Comparison of ENCODE assay signal across 7 mouse cellular contexts in the genomic region with DNA sequence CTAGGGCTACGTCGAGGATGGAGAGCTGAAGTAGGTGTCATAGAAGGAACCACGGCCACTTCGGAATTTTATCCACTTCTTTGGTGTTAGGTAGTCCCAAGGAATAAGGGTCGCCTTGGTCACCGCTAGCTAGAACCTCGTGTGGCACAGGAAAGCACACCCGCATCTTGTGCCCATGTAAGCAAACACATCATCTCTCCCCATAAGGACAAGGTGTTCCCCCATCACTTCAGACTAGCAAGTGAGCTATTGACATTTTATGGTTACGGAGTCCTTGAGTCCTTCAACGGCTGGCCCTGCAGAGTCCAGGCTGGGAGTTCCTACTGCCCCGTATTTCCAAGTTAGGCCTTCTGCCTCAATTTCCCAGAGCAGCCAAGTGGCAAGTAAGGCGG. TPM values are rescaled to one million over a fixed set of nuclear protein-coding genes. Genes with fewer than 3 reads are reported as not detected.
A peak's percentile ranks its signal among the peaks of the same experiment; 100 is the strongest.
DNase-seq lines count a peak whose midpoint lies in the region; ATAC-seq and TF ChIP-seq lines count a peak whose summit lies in the region.

No protein-coding gene starts in this region.

- TF ChIP-seq CTCF in spleen, adult 2 months (IDR thresholded peaks at IDR 0.05; ENCODE audit: extremely low read depth, insufficient read depth, insufficient read length, insufficient replicate concordance): no peak

- H3K27me3 ChIP-seq in spleen, adult 2 months (ENCODE audit: control insufficient read depth, insufficient read depth, low read length): no peaks in the 10 kb centered on the region
- H3K27me3 ChIP-seq in forebrain, embryonic 13.5 days: peaks cover 26% of the 10 kb centered on the region
- H3K27me3 ChIP-seq in liver, embryonic 12.5 days (replicated peaks): peaks cover 58% of the 10 kb centered on the region

- WGBS in spleen, adult 2 months: 47% methylated on average over 12 of the region's 12 CpGs
- 60% methylated on average over 12 of the region's 12 CpGs for WGBS in forebrain, embryonic 13.5 days
- 47% methylated on average over 12 of the region's 12 CpGs for WGBS in liver, embryonic 12.5 days (ENCODE audit: insufficient replicate concordance)

- no peak overlapping the region for H3K9ac ChIP-seq in forebrain, embryonic 13.5 days
- no peak overlapping the region for H3K9ac ChIP-seq in liver, embryonic 12.5 days

- H3K27ac ChIP-seq in spleen, adult 2 months (ENCODE audit: insufficient read depth, low read length): peak overlapping the region; percentile 90
- no peak overlapping the region for H3K27ac ChIP-seq in forebrain, embryonic 13.5 days
- H3K27ac ChIP-seq in liver, embryonic 12.5 days: no peak overlapping the region

- no peak for ATAC-seq in forebrain, embryonic 13.5 days
- no peak for ATAC-seq in liver, embryonic 12.5 days
- ATAC-seq in inflammation-experienced regulatory T-cells, adult 6 months: no peak

- H3K4me1 ChIP-seq in spleen, adult 2 months (ENCODE audit: control insufficient read depth, insufficient read depth, insufficient read length): peaks cover 29% of the 10 kb centered on the region; the same call in 1 of the 2 replicates
- H3K4me1 ChIP-seq in forebrain, embryonic 13.5 days: peaks cover 13% of the 10 kb centered on the region; the same call in 1 of the 2 replicates
- H3K4me1 ChIP-seq in liver, embryonic 12.5 days: peaks cover 26% of the 10 kb centered on the region

- H3K36me3 ChIP-seq in spleen, adult 2 months (ENCODE audit: control insufficient read depth, insufficient read depth, low read length): peaks cover 25% of the 10 kb centered on the region
- no peaks in the 10 kb centered on the region; the same call in 1 of the 2 replicates for H3K36me3 ChIP-seq in forebrain, embryonic 13.5 days (ENCODE audit: poor library complexity, severe bottlenecking)
- H3K36me3 ChIP-seq in liver, embryonic 12.5 days: peaks cover 5% of the 10 kb centered on the region; the same call in 1 of the 2 replicates

- TF ChIP-seq POLR2A in spleen, adult 2 months (IDR thresholded peaks at IDR 0.05; ENCODE audit: low read depth, low read length): no peak

- no peak for DNase-seq in spleen, adult 2 months (ENCODE audit: low read depth in 1 of 2, low spot score in 2 of 2)
- no peak for DNase-seq in spleen, postnatal 14 days (ENCODE audit: low spot score in 2 of 2)
- DNase-seq in embryo, embryonic 10 days (ENCODE audit: low spot score): no peak
- DNase-seq in cerebellum, postnatal 36 days: no peak

- peak overlapping the region; percentile 98 for H3K4me2 ChIP-seq in forebrain, embryonic 13.5 days
- peak overlapping the region; percentile 79 for H3K4me2 ChIP-seq in liver, embryonic 12.5 days

- peak overlapping the region; percentile 56 for H3K4me3 ChIP-seq in spleen, adult 2 months (ENCODE audit: extremely low read depth, insufficient read depth, insufficient read length)
- H3K4me3 ChIP-seq in forebrain, embryonic 13.5 days: peak overlapping the region; percentile 74
- peak overlapping the region; percentile 61 for H3K4me3 ChIP-seq in liver, embryonic 12.5 days

- no peaks in the 10 kb centered on the region for H3K9me3 ChIP-seq in forebrain, embryonic 13.5 days (replicated peaks)
- H3K9me3 ChIP-seq in liver, embryonic 12.5 days (replicated peaks): no peaks in the 10 kb centered on the region

RNA-seq across cellular contexts. Expression of a gene that starts 0.6 kb away (rescaled TPM):
- 111 and 222 TPM in 2 replicates for polyA plus RNA-seq in spleen, adult 2 months (2012; rRNA removed)
- 2.6 and 2.7 TPM in 2 replicates for polyA plus RNA-seq in forebrain, embryonic 13.5 days (2015; fragmentation: Nextera tagmentation; extraction: Ambion mirVana)
- 7.3 and 7.5 TPM in 2 replicates for polyA plus RNA-seq in liver, embryonic 12.5 days (2016; fragmentation: Nextera tagmentation; extraction: Ambion mirVana)
- polyA plus RNA-seq in inflammation-experienced regulatory T-cells, adult 6 months (2017; shearing (Covaris generic)): 100 to 1,000 TPM; 273 to 355 (median 291) TPM

RNA-seq across cellular contexts. Expression of a gene that starts 3.8 kb away (rescaled TPM):
- polyA plus RNA-seq in spleen, adult 2 months (2012; rRNA removed): 1.2 TPM in 2 replicates
- not detected in 2 replicates for polyA plus RNA-seq in forebrain, embryonic 13.5 days (2015; fragmentation: Nextera tagmentation; extraction: Ambion mirVana)
- polyA plus RNA-seq in liver, embryonic 12.5 days (2016; fragmentation: Nextera tagmentation; extraction: Ambion mirVana): 0.13 TPM in 1 of 2 replicates, not detected in the other
- 1 to 10 TPM; 5.6 to 9.0 (median 6.7) TPM for polyA plus RNA-seq in inflammation-experienced regulatory T-cells, adult 6 months (2017; shearing (Covaris generic))

RNA-seq across cellular contexts. Expression of a gene that starts 48.6 kb away (rescaled TPM):
- not detected in 2 replicates for polyA plus RNA-seq in spleen, adult 2 months (2012; rRNA removed)
- polyA plus RNA-seq in forebrain, embryonic 13.5 days (2015; fragmentation: Nextera tagmentation; extraction: Ambion mirVana): not detected in 2 replicates
- polyA plus RNA-seq in liver, embryonic 12.5 days (2016; fragmentation: Nextera tagmentation; extraction: Ambion mirVana): not detected in 2 replicates
- polyA plus RNA-seq in inflammation-experienced regulatory T-cells, adult 6 months (2017; shearing (Covaris generic)): not detected

Comparison
In these comparisons a context has a peak if more than half of its experiments do, and no peak if none do; other contexts are left out.
1. RNA of a gene that starts 0.6 kb away (polyA plus RNA-seq): 273 to 355 TPM in inflammation-experienced regulatory T-cells, adult 6 months and 111 to 222 TPM in spleen, adult 2 months; 7.3 to 7.5 TPM in liver, embryonic 12.5 days and 2.6 to 2.7 TPM in forebrain, embryonic 13.5 days; every median in the first group is over 10 times any median in the second.
2. Peak in every context shown above with its lines, with median percentiles within 50 percentile points of each other: H3K4me3 ChIP-seq.